Mouse (Mus musculus) urinary bladder, postnatal 14 days (tissue): ENCODE data around the gene Pbp2.

ENCODE experiments used
- DNase-seq: peaks from one replicate; pipeline ENCODE4 v3.0.0; 2021; ENCODE audit warnings: low spot score

Pbp2 gene

DNA sequence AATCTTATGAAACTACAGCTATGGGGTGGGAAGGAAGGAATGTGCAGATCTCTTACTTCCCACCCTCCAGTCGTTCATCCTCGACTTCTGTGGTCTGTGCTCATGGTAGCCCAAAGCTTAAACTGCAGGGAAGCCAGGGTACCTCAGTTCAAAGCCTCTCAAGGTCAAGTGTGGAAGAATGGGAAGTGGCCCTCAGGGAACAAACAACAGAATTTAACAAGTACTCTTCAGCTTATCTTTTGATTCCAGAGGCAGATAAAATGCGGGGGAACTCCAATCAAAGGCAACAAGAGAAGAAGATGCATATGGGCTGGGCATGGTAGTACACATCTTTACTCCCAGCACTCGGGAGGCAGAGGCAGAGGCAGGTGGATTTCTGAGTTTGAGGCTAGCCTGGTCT is 9.7 kb downstream of the Pbp2 start:
- DNase-seq = no peak

DNA sequence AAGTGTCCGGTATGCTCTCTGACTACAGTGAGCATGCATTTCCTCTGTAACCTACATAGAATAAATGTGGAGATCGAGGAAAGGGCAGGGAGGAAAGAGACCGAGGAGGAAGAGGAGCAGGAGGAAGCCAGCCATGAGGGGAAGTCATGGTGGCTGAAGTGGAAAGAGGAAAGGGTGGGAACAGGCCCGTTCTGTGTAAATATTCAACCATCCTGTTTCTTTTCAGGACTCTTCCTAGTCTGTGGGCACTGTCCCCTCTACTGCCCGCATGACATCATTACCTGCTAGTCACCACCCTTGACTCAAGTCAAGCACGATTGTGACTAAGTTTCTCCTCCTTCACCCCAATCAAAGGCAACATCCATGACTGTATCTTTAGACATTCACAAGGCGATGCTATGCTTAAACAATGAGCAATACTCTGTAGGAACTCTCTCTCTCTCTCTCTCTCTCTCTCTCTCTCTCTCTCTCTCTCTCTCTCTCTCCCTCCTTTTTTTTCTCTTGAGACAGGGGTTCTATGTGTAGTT is 11.1 kb downstream of the Pbp2 start:
- no peak for DNase-seq

DNA sequence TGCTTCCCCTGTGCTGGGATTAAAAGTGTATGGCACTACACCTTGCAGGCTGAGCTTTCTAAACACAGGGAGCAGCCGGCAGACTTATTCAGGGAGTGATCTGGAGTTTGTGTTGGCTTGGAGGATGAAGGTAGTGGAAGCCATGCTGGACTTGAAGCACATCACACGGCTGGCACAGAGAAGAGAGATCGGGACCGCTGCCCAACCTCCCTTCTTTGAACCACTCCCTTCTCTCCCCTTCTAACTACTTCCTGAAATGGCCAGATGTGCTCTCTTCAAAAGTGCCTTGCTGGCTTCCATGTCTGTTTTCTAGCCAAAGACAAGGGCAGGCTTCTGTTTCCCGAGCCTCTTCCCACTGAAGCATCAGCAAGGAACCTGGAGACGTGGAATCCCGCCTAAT is 12.6 kb downstream of the Pbp2 start:
- no peak for DNase-seq

DNA sequence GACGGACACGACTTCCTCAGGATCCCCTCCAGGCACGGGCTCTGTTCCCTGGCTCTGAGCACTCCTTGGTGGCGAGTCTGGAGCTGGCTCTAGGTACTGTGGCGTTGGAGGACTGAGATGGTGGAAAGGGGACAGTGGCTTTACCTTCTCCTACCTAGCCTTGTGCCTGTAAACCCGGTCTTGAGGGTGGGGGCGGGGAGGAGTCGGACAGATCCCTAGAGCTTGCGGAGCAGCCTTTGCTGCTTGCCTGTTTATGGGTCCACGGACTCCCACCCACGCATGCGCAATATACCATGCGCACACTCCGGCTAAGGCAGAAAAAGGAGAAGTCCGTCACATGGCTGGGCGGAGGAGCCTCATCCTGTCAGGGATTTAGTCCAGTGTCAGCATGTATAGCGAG is 13.9 kb downstream of the Pbp2 start:
- DNase-seq = peak; percentile 40

DNA sequence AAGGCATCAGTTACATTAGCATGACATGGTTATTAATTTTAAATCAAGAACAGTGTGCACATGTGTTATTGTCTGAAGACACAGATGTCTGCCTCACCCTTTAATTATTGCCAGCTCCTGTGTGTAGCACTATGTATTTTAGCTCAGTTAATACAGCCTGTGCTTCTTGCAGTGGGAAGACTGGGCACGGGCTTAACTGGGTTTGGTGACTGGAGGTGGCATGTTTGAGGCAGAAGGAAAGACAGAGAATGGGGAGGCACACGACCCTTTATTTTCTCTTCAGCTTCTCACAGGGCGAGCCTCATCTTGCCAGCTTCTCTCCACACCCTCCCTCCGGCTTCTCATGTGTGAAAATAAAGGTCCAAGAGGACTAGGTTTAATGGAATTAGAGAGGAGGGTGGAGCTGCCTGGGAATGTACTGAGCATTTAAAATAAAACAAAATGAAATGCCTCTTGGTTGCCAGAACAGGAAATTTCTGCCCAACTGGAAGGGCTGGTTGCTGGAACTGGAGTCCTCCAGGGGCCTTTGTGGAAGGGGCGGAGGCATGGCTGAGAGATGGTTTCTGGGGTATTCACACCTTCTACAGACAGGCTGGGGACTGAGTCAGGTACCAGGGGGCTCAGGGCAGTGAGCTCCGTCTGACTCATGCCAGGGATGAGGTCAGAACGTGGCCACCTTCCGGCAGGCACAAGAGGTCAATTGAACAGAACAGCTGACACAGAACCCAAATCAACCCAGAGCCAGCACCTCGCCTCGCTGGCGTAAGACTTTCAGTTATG is 14.9 kb downstream of the Pbp2 start:
- peak; percentile 80 for DNase-seq

DNA sequence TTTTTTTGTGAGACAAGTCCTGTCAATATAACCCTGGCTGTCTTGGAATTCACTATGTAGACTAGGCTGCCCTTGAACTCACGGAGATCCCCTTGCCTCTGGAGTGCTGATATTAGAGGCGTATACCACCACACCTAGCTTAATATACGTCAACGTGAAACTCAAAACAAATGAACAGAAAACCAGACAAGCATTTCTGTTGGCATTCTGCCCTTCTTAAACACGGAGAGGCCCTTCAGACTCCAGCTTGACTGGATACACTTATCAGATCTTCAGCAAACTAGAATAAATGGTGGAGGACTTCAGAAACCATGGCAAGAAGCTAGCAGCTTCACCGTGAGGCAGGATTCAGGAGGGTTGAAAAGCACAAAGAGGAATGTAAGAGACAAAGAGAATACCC is 16.1 kb downstream of the Pbp2 start:
- DNase-seq = no peak

DNA sequence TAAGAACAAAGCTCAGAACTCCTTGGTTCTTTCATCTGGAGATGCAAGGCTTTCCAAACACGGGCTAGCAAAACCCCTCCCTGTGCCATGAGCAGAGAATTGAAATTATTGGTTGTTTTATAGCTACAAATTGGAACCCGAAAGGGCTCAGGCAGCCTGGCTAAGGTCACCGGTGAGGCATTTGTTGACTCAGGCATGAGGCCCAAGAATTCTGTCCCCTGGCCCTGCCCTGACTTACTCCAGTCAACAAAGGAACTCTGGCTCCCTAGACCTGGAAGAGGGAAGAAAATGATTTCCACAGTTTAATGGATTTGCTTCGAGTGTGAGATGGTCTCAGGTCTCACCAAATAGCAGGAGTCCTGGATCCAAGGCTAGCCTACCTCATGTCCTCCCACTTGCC is 17.8 kb downstream of the Pbp2 start:
- DNase-seq = no peak

DNA sequence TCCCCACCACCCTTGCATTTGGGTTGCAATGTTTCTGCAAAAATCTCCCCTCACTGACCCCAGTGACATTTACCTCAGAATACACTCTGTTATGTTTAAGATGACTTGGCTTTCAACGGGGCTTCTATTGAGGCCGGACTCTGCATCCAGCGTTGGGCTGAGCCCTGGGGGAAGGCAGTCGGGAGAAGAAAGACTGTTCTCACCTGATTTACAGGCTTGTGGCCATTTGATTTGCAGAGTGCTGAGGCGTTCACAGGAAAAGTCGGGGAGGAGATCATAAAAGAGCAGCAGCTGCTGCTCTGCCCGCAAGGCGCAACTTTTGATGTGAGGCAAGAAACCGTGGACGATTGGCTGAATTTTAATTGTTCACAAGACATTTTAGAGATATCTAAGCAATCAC is 30.3 kb downstream of the Pbp2 start:
- DNase-seq = no peak

DNA sequence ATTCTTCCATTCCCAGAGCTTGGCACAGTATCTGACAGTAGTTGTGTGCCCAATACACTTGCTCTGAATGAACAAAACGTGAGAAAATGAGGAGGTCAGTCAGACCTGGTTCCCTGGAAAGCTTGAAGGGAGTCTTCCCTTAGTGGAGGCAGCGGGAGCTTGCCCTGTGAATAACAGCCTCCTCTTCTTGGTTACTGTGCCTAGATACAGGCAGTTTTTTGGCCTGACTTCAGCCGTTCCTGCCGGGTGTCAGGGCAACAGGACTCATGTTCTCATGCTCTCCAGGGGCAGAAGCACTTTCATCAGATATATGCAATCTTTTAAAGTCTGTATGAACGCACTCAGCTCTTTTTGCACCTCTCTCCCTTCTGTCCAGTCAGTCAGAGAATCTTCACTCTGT is 30.9 kb downstream of the Pbp2 start:
- no peak for DNase-seq

DNA sequence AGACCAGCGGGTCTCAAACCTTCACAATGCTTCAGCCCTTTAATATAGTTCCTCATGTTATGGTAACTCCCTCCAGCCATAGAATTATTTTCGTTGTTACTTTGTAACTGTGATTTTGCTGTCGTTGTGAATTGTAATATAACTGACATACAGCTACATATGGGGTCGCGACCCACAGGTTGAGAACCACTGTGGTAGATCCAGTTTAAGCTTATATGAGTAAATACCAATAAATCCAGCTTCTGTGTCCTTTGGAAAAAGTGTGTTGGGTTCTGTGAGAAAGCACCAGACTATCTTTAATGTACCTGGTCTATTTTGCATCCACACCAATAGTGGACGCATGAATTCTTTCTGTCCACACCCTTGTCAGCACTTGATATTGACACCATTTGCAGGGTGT is 31.9 kb downstream of the Pbp2 start:
- DNase-seq = no peak

DNA sequence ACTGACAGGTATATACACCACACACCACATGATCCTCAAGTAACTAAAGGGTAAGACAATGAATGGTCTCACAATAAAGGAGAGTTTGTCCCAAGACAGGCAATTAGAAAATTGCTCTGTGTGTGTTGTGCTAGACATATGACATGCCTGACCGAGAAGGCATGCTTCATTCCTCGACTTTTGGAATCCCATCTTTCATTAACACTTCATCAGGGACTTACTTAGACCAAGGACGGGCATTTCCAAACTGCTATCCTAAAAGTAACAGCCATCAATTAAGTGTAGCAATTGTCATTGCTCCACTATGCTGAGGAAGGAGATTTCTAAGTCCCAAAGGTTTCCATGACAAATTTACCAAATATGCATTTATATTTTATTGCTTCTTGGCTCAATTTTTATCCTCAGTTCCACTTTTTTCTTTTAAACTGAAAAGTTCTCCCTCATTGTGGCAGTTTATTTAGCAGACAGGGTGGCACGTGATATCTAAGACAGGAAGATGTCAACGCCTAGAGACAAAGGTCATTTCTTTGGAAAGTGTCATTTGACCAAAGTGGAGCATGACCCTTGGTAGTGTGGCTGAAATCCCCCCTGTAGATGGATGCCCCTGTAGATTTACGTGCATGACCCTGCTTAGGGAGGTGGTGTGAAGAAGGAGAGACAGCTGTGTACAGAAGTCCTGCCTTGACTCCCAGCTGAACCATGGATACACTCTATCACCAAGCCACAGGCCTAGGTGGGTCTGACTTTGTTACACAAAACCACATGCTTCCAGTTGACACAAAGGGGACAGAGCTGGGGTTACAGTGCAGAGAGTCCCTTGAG is 33.5 kb downstream of the Pbp2 start:
- no peak for DNase-seq

DNA sequence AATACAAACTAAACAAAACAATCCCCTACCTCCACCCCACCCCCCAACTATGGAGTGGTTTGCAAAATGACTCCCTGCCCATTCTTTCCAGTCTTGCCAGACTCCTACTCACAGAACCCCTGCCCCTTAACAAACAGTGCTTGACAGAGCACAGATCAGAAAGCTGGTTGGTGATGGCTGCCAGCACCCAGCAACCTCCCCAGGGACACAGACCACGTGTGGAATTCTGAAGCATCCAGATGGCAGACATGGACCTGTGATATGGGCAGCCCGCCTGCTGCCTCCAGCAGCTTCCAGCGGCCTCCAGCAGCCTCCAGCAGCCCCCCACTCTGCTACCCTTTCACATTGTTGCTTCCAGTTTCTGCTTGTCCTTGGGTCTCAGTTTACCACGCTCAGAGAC is 35.0 kb downstream of the Pbp2 start:
- no peak for DNase-seq

DNA sequence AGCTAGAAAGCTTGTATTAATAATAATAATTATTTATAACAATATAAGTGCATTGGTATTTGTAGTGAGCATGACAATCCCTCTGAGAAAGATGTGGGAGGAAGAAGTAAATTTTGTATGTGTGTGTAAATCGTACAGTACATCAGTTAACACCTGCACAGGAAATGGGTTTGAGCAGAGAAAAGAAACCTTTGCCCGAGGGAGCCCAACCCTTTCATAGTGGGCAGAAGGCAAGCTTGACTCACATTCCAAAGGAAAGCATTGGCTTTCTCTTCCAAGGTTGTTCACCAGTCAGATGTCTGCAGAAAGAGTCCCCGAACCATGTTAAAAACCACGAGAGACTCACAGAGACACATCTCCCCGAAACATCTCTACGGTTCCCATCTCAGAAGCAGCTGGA is 37.1 kb downstream of the Pbp2 start:
- no peak for DNase-seq

DNA sequence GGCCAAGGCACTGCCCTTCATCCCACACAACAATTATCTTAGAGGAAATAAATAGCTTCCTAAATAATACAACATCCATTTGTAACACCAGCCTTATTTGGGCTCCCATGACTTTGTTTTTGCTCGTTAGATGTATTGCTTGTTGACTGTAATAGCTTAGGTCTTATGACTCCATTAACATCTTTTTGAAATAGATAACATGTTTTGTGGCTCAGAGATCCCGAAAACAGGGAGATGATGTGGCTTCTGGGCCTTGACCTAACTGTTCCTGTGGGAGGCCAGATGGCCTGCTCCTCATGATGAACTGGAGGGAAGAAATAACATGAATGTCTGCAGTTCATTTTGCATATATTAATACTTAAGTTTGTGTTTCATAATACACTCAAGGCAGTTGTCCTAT is 38.4 kb downstream of the Pbp2 start:
- DNase-seq = no peak

DNA sequence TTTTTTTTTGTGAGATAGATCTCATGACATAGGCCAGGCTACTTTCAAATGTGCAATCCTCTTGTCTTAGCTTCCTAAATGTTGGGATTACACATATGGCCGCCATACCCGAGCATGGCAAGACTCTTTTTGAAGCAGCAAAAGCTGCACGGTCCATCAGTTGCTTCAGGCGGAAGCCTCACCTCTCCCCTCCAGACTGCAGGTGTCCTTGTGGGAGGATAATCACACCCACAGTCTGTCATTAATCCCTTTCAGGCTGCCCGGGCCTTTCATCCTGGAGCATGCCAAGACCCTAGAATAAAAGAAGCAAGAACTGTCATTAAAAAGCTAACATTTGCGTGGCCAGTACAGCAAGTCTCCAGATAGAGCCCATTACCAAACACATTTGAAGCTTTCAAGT is 40.6 kb downstream of the Pbp2 start:
- DNase-seq = no peak

DNA sequence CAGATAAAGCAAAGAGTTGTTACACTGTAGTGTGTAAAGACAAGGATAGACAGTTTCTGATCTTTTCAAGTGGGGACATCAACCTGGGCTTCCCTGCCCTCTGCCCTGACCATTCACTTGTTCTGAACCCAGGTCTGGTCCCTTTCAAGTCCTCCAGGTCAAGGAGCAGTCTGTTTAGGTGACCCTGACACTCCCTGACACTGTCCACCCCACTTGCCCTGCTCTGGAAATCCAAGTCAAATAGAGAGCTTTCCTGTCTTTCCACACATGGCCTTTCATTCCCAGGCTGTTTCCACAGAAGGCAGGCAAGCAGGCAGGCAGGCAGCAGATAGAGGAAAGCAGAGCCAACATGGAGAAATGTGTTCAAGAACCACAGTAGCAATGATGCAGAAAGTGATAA is 41.8 kb downstream of the Pbp2 start:
- no peak for DNase-seq

DNA sequence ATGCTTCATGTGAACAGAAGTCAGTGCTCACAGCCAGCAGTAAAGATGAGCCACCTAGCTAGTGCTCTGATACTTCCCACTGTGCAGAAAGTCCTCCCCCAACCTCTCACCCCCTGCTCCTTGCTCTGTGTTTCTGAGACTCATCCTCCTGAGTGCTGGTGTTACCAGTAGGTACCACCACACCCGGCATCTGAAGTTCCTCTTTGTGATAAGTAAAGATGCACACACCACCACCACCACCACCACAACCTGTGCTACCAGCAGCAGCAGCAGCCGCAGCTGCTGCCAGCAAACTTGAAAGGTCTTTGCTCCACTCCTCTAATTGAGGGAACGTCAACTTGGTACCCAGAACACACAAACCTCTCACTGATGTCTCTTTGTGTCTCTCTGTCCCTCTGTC is 43.0 kb downstream of the Pbp2 start:
- DNase-seq = no peak

DNA sequence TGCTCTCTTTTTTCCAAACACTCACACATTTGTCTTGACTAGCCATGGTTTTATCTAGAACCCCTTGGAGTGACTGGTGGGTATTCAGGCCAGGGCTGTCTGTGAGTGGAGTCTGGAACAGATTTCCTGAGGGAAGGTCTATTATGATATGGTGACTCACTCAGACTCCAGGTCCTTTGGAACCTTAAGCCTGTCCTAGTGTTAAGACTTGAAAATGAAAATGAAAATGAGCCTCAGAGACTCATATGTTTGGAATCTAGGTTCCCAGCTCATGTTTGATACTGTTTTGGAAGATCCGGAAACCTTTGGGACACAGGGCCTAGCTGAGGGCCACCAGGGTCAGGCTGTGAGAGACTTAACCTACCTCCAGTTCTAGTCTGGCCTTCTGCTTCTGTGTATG is 44.1 kb downstream of the Pbp2 start:
- DNase-seq = no peak

DNA sequence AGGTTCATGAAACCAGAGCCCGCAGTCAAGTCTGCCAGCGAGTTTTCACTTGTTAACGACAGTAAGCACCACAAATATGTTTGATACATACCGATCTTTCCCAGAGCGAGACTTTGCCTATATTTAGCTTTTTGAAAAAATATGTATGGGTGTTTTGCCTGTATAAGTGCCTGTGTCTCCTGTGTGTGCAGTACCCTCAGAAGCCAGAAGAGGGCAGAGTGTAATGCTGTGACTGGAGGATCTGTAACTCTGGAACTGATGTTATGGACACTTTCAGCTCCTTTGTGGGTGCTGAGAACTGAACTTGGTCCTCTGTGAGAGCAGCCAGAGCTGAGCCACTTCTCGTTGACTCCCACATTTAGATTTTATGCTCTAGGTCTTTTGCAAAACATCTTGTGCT is 46.1 kb downstream of the Pbp2 start:
- DNase-seq = no peak

DNA sequence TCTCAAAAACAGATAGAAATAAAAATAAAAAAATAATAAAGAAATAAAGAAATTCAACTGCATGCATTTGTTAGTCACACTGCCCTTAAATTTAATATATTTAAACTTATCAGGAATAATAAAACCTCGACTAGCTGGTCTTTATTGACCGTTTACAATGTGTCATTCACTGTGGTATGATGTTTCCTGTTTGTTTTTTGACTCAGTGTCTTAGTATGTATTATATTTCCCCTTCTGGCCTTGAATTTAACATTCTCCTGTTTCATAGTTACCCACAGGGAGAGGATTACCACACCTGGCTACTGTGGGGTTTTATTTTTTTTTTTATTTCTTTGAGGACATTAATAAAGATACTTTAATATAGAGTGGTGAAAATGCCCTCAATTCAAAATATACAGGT is 47.6 kb downstream of the Pbp2 start:
- no peak for DNase-seq

DNA sequence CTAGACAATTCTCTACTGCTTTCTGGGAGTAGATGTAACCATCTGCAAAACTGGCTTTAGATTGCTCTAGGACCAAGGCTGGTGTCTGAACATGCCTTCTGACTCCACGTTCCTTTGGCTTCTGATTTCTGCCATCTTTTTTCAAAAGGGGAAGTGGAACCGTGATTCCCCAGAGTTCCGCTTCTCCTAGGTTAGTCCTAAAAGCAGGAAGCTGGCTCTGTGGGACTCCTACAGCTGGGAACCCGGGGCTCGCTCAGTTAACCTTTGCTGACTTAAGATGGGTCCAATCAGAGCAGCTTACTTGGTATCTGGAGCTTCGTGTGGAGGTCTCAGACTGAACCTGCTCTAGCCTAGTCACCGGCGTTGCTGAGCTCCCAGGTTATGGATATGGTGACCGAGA is 49.1 kb downstream of the Pbp2 start:
- DNase-seq = no peak

DNA sequence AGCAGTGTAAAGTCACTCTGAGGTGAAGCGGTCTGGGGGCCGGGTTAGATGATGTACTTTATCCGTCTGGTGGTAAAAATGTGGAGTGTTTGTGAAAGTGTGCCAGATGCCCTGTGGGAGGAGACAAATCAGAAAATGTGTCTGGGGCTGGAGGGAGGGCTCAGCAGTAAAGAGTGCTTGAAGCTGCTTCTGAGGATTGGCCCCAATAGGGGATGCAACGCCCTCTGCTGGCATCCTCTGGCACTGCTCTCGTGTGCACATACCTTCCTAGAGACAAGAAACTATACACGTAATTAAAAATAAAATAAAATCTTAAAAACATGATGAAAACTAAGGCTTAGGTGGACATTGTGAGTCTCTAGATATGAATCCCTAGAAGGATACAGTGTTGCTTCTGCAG is 49.8 kb downstream of the Pbp2 start:
- no peak for DNase-seq
